Mouse (Mus musculus) cerebellum, postnatal 4 days (tissue): ENCODE data around the gene Diras2.
"Not testable (repeated sequence)": the region's sequence is repeated elsewhere in the genome, so short reads cannot be mapped to it uniquely, and the experiment has no call there.

ENCODE experiments used
- DNase-seq, 2 experiments: peaks; one replicate each; pipeline ENCODE4 v3.0.0; 2022; ENCODE audit warnings: low spot score in 2 of 2, mixed read lengths in 1 of 2

Gene Diras2

GRCm38 (mm10) chr13:52519425-52519824 is 11.7 kb downstream of the Diras2 start:
- no peak for DNase-seq

- DNase-seq: no peak
These were observed 12.7 kb downstream of the Diras2 start for GRCm38 (mm10) chr13:52518377-52518776.

- DNase-seq: no peak
These were observed 14.1 kb downstream of the Diras2 start for GRCm38 (mm10) chr13:52517021-52517420.

- no peak for DNase-seq
These were observed 14.5 kb downstream of the Diras2 start for GRCm38 (mm10) chr13:52516561-52516960.

GRCm38 (mm10) chr13:52516051-52516450 is 15.0 kb downstream of the Diras2 start:
- no peak for DNase-seq

DNA sequence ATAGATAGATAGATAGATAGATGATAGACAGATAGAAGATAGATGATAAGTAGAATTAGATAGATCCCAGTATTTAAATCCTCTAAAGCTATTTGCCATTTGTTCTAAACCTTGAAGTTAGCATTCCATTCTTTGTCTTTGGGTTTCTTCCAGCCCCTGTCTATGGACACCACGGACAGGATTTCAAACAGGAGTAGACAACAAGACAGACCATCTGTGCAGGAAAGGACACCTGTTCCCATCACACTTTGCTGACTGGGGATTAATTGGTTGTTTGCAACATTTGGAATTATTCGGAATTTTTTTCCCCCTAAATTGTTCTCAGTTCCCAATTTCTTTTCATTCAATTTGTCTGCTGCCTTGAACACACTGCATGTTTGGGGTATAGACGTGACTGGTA is 17.5 kb downstream of the Diras2 start:
- no peak for DNase-seq

GRCm38 (mm10) chr13:52512356-52512755 is 18.7 kb downstream of the Diras2 start:
- peak in 1 of 2 experiments; percentile 56 for DNase-seq

DNA sequence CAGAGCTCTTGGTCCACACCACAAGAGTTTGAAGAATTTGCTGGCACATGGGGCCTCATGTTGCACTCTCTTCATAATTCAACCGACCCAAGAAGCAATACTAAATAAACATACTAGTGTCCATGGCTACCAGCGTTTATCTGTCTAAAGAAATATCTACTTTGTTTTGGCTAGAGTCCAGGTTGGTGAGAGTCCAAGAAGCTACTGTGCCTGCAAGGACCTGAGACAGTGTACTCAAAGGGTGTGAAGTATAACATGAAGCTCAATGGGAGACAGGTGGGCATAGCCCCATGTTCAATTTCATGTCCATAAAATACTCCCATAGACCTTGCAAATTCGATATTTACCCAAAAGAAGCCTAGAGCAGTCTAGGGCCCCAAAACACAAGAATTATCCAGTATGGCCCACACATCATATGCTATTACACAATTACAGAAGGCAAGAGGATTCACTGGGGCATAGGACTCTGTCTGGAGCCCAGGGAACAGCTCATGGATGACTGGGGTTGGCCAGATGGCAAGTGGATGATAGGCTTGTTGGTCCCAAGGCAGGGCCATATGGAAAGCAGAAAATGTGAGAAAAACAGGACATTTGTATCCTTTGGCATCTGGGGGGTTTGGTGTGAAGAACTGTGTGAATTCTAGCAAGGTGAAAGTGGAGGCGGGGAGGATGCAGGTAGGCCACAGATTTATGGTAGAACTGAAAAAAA is 20.8 kb downstream of the Diras2 start:
- DNase-seq: peak in 1 of 2 experiments; percentile 45

- no peak for DNase-seq
These were observed 23.4 kb downstream of the Diras2 start for GRCm38 (mm10) chr13:52507460-52508293.

- not testable (repeated sequence) for DNase-seq
These were observed 24.3 kb downstream of the Diras2 start for GRCm38 (mm10) chr13:52506822-52507221.

DNA sequence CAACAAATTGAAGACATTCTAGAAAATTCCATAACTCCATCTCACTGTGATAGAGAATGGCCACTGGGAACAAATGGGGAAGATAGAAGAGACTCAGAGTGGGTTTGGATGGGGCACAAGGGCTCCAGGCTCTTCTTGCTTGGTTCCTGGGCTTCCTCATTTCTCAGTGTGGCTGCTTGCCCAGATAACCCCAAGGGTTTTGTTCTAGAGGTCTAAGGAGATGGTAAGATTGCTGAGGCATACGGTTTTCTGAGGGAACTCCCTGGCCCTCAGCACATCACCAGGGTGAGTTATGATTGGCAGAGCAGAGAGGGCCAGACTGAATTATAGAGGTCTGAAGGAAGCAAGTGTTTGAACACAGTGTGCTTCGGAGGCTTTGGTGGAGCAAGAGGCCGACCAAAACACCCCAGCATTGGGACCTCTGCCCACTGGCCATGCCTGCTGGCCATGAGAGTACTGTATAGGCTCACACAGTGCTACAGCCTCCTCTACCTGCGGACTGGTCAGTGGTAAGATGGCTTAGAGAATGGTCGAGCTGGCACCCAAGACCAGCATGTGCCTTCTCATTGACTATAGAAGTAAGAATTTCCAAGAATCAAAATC is 25.3 kb downstream of the Diras2 start:
- not testable (repeated sequence) for DNase-seq

DNA sequence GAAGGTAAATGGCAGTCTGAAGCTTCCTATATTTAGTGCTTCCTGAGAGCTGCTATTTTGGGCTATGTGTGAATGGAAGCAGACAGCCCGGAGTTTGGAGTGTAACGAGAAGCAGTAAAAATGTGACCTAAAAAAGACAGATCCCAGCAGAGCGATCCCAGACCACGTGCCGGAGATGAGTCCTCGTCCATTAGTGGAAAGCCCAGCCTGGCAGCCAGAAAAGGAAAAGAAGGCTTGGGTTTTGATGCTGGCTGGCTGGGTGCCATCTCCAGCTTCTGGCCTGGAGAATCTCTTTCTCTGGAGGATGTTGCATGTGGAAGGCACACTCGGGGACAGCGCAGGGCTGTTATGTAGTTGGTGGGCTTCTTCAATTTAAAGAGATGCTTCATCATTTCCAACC is 29.4 kb downstream of the Diras2 start:
- peak; percentile 32 to 68 for DNase-seq

DNA sequence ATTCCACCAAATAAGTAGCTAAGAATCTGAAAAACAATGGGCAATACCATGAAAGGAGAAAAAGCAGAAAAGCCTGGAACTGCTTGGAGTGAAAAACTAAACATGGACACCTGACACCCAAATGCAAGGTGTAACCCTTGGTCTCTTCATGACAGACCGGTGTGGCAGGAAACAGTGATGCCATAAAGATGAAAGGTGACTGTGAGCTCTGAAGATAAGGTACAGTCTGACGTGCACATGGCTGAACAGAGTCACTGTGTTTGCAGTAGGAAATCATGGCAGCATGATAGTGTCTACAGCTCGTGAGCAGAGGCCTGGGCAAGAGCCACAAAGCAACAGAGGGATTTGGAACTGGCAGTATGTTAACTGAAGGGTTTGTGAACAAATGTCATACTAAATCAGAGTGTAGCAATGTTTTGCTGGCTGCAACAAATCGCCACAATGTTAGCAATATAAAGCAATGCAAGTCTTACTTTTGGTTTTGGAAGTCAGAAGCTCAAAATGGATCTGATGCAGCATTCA is 34.0 kb downstream of the Diras2 start:
- no peak for DNase-seq

- DNase-seq: no peak
These were observed 42.3 kb downstream of the Diras2 start for GRCm38 (mm10) chr13:52488821-52489220.

- no peak for DNase-seq
These were observed 47.0 kb downstream of the Diras2 start for GRCm38 (mm10) chr13:52484064-52484463.

- no peak for DNase-seq
These were observed 49.3 kb downstream of the Diras2 start for GRCm38 (mm10) chr13:52481786-52482185.

DNA sequence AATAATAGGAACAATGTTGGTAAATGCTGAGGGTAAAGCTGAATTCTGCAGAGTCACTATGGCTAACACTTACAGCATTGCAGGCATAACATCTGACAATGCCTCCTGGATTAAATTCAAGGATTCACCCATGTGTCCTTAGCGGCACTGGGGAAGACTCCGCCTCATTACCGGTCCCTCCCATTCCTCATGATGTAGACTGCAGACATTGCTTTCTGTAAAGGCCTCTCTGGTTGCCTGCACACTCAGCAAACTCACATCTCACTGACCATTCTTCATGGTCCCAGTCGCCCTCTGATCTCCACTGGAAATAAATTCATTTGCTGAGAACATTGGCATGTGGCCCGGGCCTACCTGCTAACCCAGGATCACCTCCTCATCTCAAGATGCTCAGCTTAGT is 51.9 kb downstream of the Diras2 start:
- DNase-seq: no peak

- DNase-seq: no peak
These were observed 54.0 kb downstream of the Diras2 start for GRCm38 (mm10) chr13:52476998-52477601.

DNA sequence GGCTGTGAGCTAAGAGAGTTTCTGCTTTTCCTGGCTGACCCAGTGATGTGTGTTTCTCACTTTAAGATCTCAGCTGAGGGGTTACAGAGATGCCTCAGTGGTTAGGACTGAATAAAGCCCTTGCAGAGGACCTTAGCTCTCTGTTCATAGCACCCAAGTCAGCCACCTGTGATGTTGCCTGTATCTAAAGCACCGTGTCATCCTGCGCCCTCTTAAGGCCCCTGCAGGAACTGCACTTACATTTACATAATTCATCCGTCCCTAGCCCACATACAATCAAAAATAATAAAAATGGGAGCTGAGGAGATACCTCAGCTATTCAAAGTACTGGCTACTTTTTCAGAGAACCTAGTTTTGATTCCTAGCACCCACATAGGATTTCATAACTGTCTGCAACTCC is 54.9 kb downstream of the Diras2 start:
- no peak for DNase-seq

DNA sequence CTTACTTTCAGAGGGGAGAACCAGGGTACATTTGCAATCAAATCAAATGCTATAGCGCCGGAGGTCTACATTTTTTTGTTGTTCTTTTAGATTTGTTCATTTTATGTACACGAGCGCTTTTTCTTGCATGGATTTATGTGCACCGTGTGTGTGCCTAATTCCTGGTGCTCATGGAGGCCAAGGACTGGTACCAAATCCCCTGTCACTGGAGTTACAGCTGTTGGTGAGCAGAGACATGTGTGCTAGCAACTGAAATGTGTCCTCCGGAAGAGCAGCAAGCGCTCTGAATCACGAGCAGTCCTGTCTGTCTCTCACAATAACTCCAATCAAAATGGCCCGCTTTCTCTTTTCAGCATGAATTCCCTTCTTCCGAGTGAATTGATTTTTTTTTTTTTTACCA is 55.8 kb downstream of the Diras2 start:
- no peak for DNase-seq

- no peak for DNase-seq
These were observed 56.3 kb downstream of the Diras2 start for GRCm38 (mm10) chr13:52474807-52475206.
